9 mouse cellular contexts compared by ENCODE assay signal in the genomic region with DNA sequence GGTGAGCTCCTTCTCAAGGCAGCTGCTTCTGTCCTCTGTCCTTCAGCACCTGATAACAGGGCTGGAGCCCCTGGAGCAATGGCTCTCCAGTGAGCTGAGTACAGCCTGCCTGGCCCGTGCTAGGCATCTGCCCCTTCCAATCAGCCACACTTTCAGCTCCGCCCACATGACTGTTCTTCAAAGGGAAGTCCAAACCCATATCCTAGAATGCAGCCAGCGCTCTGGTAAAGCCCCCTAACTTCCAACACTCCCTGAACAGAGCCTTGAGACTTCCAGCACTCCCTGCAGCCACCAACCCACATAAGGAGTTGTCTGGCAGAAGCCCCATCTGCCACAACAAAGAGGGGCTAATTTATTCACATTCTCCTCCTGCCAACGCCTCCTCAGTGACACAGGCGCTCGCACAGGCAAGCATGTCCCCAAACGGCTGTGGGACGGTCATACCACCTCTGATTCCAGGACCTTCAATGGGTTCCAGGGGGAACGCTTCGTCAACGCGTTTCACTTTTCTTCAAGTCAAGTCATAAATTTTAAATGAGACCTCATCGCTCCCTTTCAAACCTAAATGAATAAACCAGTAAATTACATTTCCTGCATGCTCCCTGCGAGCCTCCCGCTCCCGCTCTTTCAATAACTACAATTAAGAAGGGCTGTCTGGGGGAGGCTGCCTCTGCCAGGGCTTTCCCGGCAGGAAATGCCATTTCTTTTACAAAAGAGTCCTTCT. TPM values are rescaled to one million over a fixed set of nuclear protein-coding genes. Genes with fewer than 3 reads are reported as not detected.
DNase-seq lines count a peak whose midpoint lies in the region; ATAC-seq lines count a peak whose summit lies in the region.
"Had no signal": no experiment of that assay in that cellular context is flagged by ENCODE, and none has a peak within 500 bp of the region (broad histone marks: within the 10 kb centered on the region; RNA-seq: fewer than 3 reads in every experiment).

No protein-coding gene starts in this region.

- peaks cover 31% of the 10 kb centered on the region for H3K27me3 ChIP-seq in embryonic facial prominence, embryonic 15.5 days
- peaks cover 48% of the 10 kb centered on the region for H3K27me3 ChIP-seq in limb, embryonic 13.5 days
- no peaks in the 10 kb centered on the region; the same call in 1 of the 2 replicates for H3K27me3 ChIP-seq in midbrain, embryonic 13.5 days

- intact Hi-C loops in heart, postnatal 14 days (cut with DNase I), result loop anchor here (5.0 kb wide), 1 partner anchor 402 kb away; no protein-coding TSS in a partner anchor

- peak overlapping the region; percentile 18 for H3K4me3 ChIP-seq in embryonic facial prominence, embryonic 15.5 days (replicated peaks)
- H3K4me3 ChIP-seq in limb, embryonic 13.5 days, result peak overlapping the region; percentile 35
- H3K4me3 ChIP-seq in midbrain, embryonic 13.5 days (replicated peaks), result peak overlapping the region; percentile 7

- DNase-seq in kidney, postnatal 10 days, result peak; percentile 44
- no peak for DNase-seq in kidney, postnatal 25 days
- peak; percentile 28 to 50 for DNase-seq in heart, postnatal 14 days
- DNase-seq in gastrocnemius, postnatal 10 days, result no peak
- DNase-seq in cerebellum, adult 11 months, result no peak

- 0 out of 2 replicates have a peak, but pooled peaks have one; percentile 8 for ATAC-seq in embryonic facial prominence, embryonic 15.5 days (ENCODE audit: insufficient number of reproducible peaks, low FRiP score, low TSS enrichment, low read depth)
- ATAC-seq in limb, embryonic 13.5 days (ENCODE audit: low FRiP score, low read depth), result peak; percentile 60
- ATAC-seq in midbrain, embryonic 13.5 days, result peak; percentile 76

- WGBS in embryonic facial prominence, embryonic 15.5 days, result 1% methylated on average over 17 of the region's 17 CpGs
- WGBS in limb, embryonic 13.5 days, result under 1% methylated on average over 17 of the region's 17 CpGs
- WGBS in midbrain, embryonic 13.5 days, result under 1% methylated on average over 17 of the region's 17 CpGs

- peak overlapping the region; percentile 63; the same call in 1 of the 2 replicates for H3K27ac ChIP-seq in embryonic facial prominence, embryonic 15.5 days (replicated peaks)
- 0 out of 2 replicates have a peak overlapping the region, but pooled peaks have one; percentile 15 for H3K27ac ChIP-seq in limb, embryonic 13.5 days
- H3K27ac ChIP-seq in midbrain, embryonic 13.5 days, result peak overlapping the region; percentile 98

- peak overlapping the region; percentile 42 for H3K4me2 ChIP-seq in embryonic facial prominence, embryonic 15.5 days (replicated peaks)
- peak overlapping the region; percentile 70 for H3K4me2 ChIP-seq in limb, embryonic 13.5 days (replicated peaks)
- H3K4me2 ChIP-seq in midbrain, embryonic 13.5 days (replicated peaks), result peak overlapping the region; percentile 44

- H3K9ac ChIP-seq in embryonic facial prominence, embryonic 15.5 days, result no peak overlapping the region
- peak overlapping the region; percentile 45; the same call in 1 of the 2 replicates for H3K9ac ChIP-seq in limb, embryonic 13.5 days
- peak overlapping the region; percentile 63 for H3K9ac ChIP-seq in midbrain, embryonic 13.5 days (replicated peaks)

- H3K36me3 ChIP-seq in embryonic facial prominence, embryonic 15.5 days, result no peaks in the 10 kb centered on the region
- no peaks in the 10 kb centered on the region for H3K36me3 ChIP-seq in limb, embryonic 13.5 days
- peaks cover 25% of the 10 kb centered on the region for H3K36me3 ChIP-seq in midbrain, embryonic 13.5 days

- H3K4me1 ChIP-seq in embryonic facial prominence, embryonic 15.5 days, result peaks cover 17% of the 10 kb centered on the region
- peaks cover 31% of the 10 kb centered on the region for H3K4me1 ChIP-seq in limb, embryonic 13.5 days
- peaks cover 92% of the 10 kb centered on the region for H3K4me1 ChIP-seq in midbrain, embryonic 13.5 days (replicated peaks)

- H3K9me3 ChIP-seq in embryonic facial prominence, embryonic 15.5 days (replicated peaks), result no peaks in the 10 kb centered on the region
- no peaks in the 10 kb centered on the region for H3K9me3 ChIP-seq in limb, embryonic 13.5 days
- H3K9me3 ChIP-seq in midbrain, embryonic 13.5 days, result no peaks in the 10 kb centered on the region

RNA-seq across cellular contexts. Expression of a gene that starts 7.4 kb away (rescaled TPM):
- polyA plus RNA-seq in embryonic facial prominence, embryonic 15.5 days (2015; fragmentation: Nextera tagmentation; extraction: Ambion mirVana), result 0.37 and 0.80 TPM in 2 replicates
- total RNA-seq in heart, postnatal 14 days (2021), result 1 to 10 TPM; 2.2 to 2.4 TPM
- polyA plus RNA-seq in limb, embryonic 13.5 days (2015; fragmentation: Nextera tagmentation; extraction: Ambion mirVana), result 0.25 and 0.47 TPM in 2 replicates
- 69.9 and 83.3 TPM in 2 replicates for polyA plus RNA-seq in midbrain, embryonic 13.5 days (2015; fragmentation: Nextera tagmentation; extraction: Ambion mirVana)
- total RNA-seq in gastrocnemius, postnatal 10 days (2021), result under 1 TPM in 1 of 2 experiments, not detected in 1; 0.11 TPM
- total RNA-seq: MEL had no signal

RNA-seq across cellular contexts. Expression of a gene that starts 20.5 kb away (rescaled TPM):
- polyA plus RNA-seq in embryonic facial prominence, embryonic 15.5 days (2015; fragmentation: Nextera tagmentation; extraction: Ambion mirVana), result 4.0 and 4.1 TPM in 2 replicates
- total RNA-seq in heart, postnatal 14 days (2021), result 10 to 100 TPM; 30.2 to 31.6 TPM
- polyA plus RNA-seq in limb, embryonic 13.5 days (2015; fragmentation: Nextera tagmentation; extraction: Ambion mirVana), result 1.9 and 2.2 TPM in 2 replicates
- polyA plus RNA-seq in midbrain, embryonic 13.5 days (2015; fragmentation: Nextera tagmentation; extraction: Ambion mirVana), result 15.8 and 17.6 TPM in 2 replicates
- total RNA-seq in gastrocnemius, postnatal 10 days (2021), result 1 to 10 TPM; 1.8 to 2.5 TPM

RNA-seq across cellular contexts. Expression of a gene that starts 29.1 kb away (rescaled TPM):
- 0.18 and 0.23 TPM in 2 replicates for polyA plus RNA-seq in embryonic facial prominence, embryonic 15.5 days (2015; fragmentation: Nextera tagmentation; extraction: Ambion mirVana)
- total RNA-seq in heart, postnatal 14 days (2021), result not detected
- polyA plus RNA-seq in limb, embryonic 13.5 days (2015; fragmentation: Nextera tagmentation; extraction: Ambion mirVana), result 0.67 and 1.3 TPM in 2 replicates
- 1.1 and 1.2 TPM in 2 replicates for polyA plus RNA-seq in midbrain, embryonic 13.5 days (2015; fragmentation: Nextera tagmentation; extraction: Ambion mirVana)
- total RNA-seq in gastrocnemius, postnatal 10 days (2021), result under 1 TPM in 1 of 2 experiments, not detected in 1; 0.14 TPM
- total RNA-seq: MEL had no signal

Comparison
In these comparisons a context has a peak if more than half of its experiments do, and no peak if none do; other contexts are left out.
1. DNase-seq: peak in kidney, postnatal 10 days (single experiment) and heart, postnatal 14 days (2 of 2); none in kidney, postnatal 25 days (0 of 2), gastrocnemius, postnatal 10 days (single experiment) and cerebellum, adult 11 months (single experiment).
2. ATAC-seq: peak in every context shown above with its lines; median percentile 76 in midbrain, embryonic 13.5 days; 60 in limb, embryonic 13.5 days; 8 in embryonic facial prominence, embryonic 15.5 days.
3. H3K27ac ChIP-seq: peak in every context shown above with its lines; median percentile 98 in midbrain, embryonic 13.5 days; 63 in embryonic facial prominence, embryonic 15.5 days; 15 in limb, embryonic 13.5 days.
4. RNA of a gene that starts 7.4 kb away (polyA plus RNA-seq): 69.9 to 83.3 TPM in midbrain, embryonic 13.5 days; 0.37 to 0.80 TPM in embryonic facial prominence, embryonic 15.5 days and 0.25 to 0.47 TPM in limb, embryonic 13.5 days; every median in the first group is over 10 times any median in the second.
5. Peak in every context shown above with its lines, with median percentiles within 50 percentile points of each other: H3K4me2 ChIP-seq and H3K4me3 ChIP-seq.